Mouse (Mus musculus) cortical plate, adult 2 months (tissue): ENCODE data around the gene Elf5.

Experiments
- CTCF ChIP-seq: fragments of 200-500 bp; IDR thresholded peaks from 2 replicates; pipeline ENCODE4 v1.5.1; 2011; ENCODE audit warnings: mild to moderate bottlenecking, control low read depth, low read length; ENCODE audit not compliant: insufficient read depth; ENCODE audit errors: extremely low read depth
- POLR2A ChIP-seq: fragments of 200-500 bp; IDR thresholded peaks from 2 replicates; pipeline ENCODE4 v1.6.1; 2011; ENCODE audit warnings: mild to moderate bottlenecking, low read length, control low read depth; ENCODE audit not compliant: insufficient read depth; ENCODE audit errors: extremely low read depth

DNA sequence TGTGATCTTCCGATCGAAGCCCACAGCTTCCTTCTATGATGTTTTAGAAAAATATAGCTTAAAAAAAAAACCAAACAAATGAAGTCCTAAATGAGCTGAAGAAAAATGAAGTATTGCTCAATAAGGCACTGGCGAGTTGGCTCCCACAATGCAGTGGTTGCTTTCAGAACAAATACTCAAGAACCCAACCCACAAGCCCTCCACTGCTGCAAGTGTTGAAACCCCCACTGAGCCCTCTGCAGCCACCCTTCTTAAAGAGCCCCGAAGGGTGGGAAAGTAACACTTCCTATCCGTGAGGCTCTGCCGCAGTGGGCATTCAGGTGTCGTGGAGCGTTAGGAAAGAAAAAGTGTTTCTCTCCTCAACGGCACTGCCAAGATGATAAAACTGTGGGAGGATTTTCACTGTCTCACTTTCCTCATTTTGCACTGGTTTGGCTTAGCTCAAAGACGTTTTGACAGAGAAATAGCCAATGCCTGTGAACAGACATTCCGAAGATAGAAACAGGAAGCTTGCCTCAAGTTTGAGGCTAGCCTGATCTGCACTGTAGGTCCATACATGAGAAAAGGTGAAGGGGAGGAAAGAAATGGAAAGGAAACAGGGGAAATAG, 14.1 kb downstream of the Elf5 start:
- TF ChIP-seq POLR2A (no peak), CTCF (no peak)
